ENCODE assay signal across 23 mouse cellular contexts in genomic region chr4:124872719-124873118, GRCm38 (mm10). TPM values are rescaled to one million over a fixed set of nuclear protein-coding genes. Genes with fewer than 3 reads are reported as not detected.
A peak's percentile ranks its signal among the peaks of the same experiment; 100 is the strongest.
DNase-seq lines count a peak whose midpoint lies in the region; ATAC-seq and TF ChIP-seq lines count a peak whose summit lies in the region.
"Had no signal": no experiment of that assay in that cellular context is flagged by ENCODE, and none has a peak within 500 bp of the region (broad histone marks: within the 10 kb centered on the region; RNA-seq: fewer than 3 reads in every experiment).

No protein-coding gene starts in this region.

- TF ChIP-seq CTCF in cerebellum, adult 2 months (IDR thresholded peaks at IDR 0.05; ENCODE audit: borderline replicate concordance, insufficient read depth, low read depth, low read length), result 0 out of 2 replicates have a peak, but pooled peaks have one; percentile 7
- TF ChIP-seq CTCF in layer of hippocampus, adult 2 months (conservative IDR thresholded peaks at IDR 0.05), result peak; percentile 67
- TF ChIP-seq CTCF in testis, adult 2 months (IDR thresholded peaks at IDR 0.05; ENCODE audit: control insufficient read depth, insufficient read depth, insufficient replicate concordance, low read depth, low read length), result peak; percentile 56; the same call in 1 of the 2 replicates

- WGBS in cerebellum, adult 2 months, result 100% methylated on average over 1 of the region's 1 CpGs

- TF ChIP-seq POLR2A in cerebellum, adult 2 months (IDR thresholded peaks at IDR 0.05; ENCODE audit: borderline replicate concordance, insufficient read depth, low read length), result no peak
- no peak for TF ChIP-seq POLR2A in testis, adult 2 months (IDR thresholded peaks at IDR 0.05; ENCODE audit: control insufficient read depth, low read depth, low read length)

- H3K36me3 ChIP-seq in testis, adult 2 months (ENCODE audit: control insufficient read depth, insufficient read depth, low read length), result no peaks in the 10 kb centered on the region
- H3K36me3 ChIP-seq: embryonic facial prominence, embryonic 12.5 days; limb, embryonic 15.5 days; midbrain, embryonic 13.5 days had no signal

- no peaks in the 10 kb centered on the region for H3K4me1 ChIP-seq in cerebellum, adult 2 months (ENCODE audit: control insufficient read depth, insufficient read depth, low read length)
- H3K4me1 ChIP-seq in testis, adult 2 months (ENCODE audit: control insufficient read depth, insufficient read depth, low read length), result no peaks in the 10 kb centered on the region
- H3K4me1 ChIP-seq: embryonic facial prominence, embryonic 12.5 days; limb, embryonic 15.5 days; midbrain, embryonic 13.5 days had no signal

- ATAC-seq in cerebellum, adult (ENCODE audit: insufficient number of reproducible peaks, low FRiP score, low TSS enrichment), result no peak
- ATAC-seq: forebrain, embryonic 14.5 days; intestine, embryonic 16.5 days; midbrain, embryonic 13.5 days; Patski had no signal

- H3K4me3 ChIP-seq in cerebellum, adult 2 months (replicated peaks; ENCODE audit: insufficient read depth, low read depth, low read length), result no peak overlapping the region
- no peak overlapping the region for H3K4me3 ChIP-seq in layer of hippocampus, adult 2 months
- H3K4me3 ChIP-seq in testis, adult 2 months (ENCODE audit: control insufficient read depth, low read depth, low read length), result no peak overlapping the region
- H3K4me3 ChIP-seq: embryonic facial prominence, embryonic 12.5 days; erythroblast, embryonic 14.5 days; limb, embryonic 15.5 days; midbrain, embryonic 13.5 days had no signal

- H3K27me3 ChIP-seq in cerebellum, adult 2 months (ENCODE audit: control insufficient read depth, insufficient read depth, low read length), result no peaks in the 10 kb centered on the region; the same call in 1 of the 2 replicates
- no peaks in the 10 kb centered on the region for H3K27me3 ChIP-seq in testis, adult 2 months (ENCODE audit: control insufficient read depth, insufficient read depth, low read length)
- H3K27me3 ChIP-seq: embryonic facial prominence, embryonic 12.5 days; limb, embryonic 15.5 days; midbrain, embryonic 13.5 days; Patski had no signal

- no peak overlapping the region for H3K27ac ChIP-seq in cerebellum, adult 2 months (ENCODE audit: insufficient read depth, low read length)
- no peak overlapping the region for H3K27ac ChIP-seq in layer of hippocampus, adult 2 months
- no peak overlapping the region for H3K27ac ChIP-seq in testis, adult 2 months (ENCODE audit: control insufficient read depth, insufficient read depth, low read depth, low read length)
- H3K27ac ChIP-seq: embryonic facial prominence, embryonic 12.5 days; hindbrain, embryonic 14.5 days; limb, embryonic 15.5 days; midbrain, embryonic 13.5 days had no signal

- DNase-seq in cerebellum, adult 2 months, result no peak
- DNase-seq in layer of hippocampus, adult 2 months (ENCODE audit: low spot score in 2 of 2), result no peak
- no peak for DNase-seq in layer of hippocampus, adult 9-11 months
- DNase-seq in testis, postnatal 10 days (ENCODE audit: low spot score), result no peak
- DNase-seq in testis, postnatal 14 days (ENCODE audit: low spot score), result peak; percentile 21
- no peak for DNase-seq in neural tube, embryonic 10.5 days (ENCODE audit: extremely low spot score, low spot score)
- DNase-seq: adrenal gland, postnatal 36 days; cerebellum, adult 8-10 months; heart, postnatal 14 days; layer of hippocampus, postnatal 36 days; lung, adult 2 months; thymus, adult 2 months had no signal

RNA-seq across cellular contexts. Expression of gene Epha10, which starts 8.0 kb away (rescaled TPM):
- 22.3 and 29.4 TPM in 2 replicates for polyA plus RNA-seq in cerebellum, adult 2 months (2012; rRNA removed)
- total RNA-seq in layer of hippocampus, adult 2 months (2021), result 10 to 100 TPM; 42.5 to 51.3 TPM
- 7.2 and 9.3 TPM in 2 replicates for polyA plus RNA-seq in testis, adult 2 months (2012; rRNA removed)
- total RNA-seq: heart, postnatal 14 days had no signal
- polyA plus RNA-seq: erythroblast, embryonic 14.5 days; heart, embryonic 11.5 days; lung, adult 2 months; Patski had no signal

RNA-seq across cellular contexts. Expression of gene Maneal, which starts 10.7 kb away (rescaled TPM):
- polyA plus RNA-seq in cerebellum, adult 2 months (2012; rRNA removed), result 71.9 and 72.6 TPM in 2 replicates
- total RNA-seq in layer of hippocampus, adult 2 months (2021), result 10 to 100 TPM; 52.3 to 54.4 TPM
- 0.23 and 0.32 TPM in 2 replicates for polyA plus RNA-seq in testis, adult 2 months (2012; rRNA removed)
- polyA plus RNA-seq: erythroblast, embryonic 14.5 days; Patski had no signal

RNA-seq across cellular contexts. Expression of gene 1110065P20Rik, which starts 21.7 kb away (rescaled TPM):
- polyA plus RNA-seq in cerebellum, adult 2 months (2012; rRNA removed), result 85.5 and 85.8 TPM in 2 replicates
- 10 to 100 TPM; 72.0 to 94.5 TPM for total RNA-seq in layer of hippocampus, adult 2 months (2021)
- 195 and 219 TPM in 2 replicates for polyA plus RNA-seq in testis, adult 2 months (2012; rRNA removed)

RNA-seq across cellular contexts. Expression of gene Yrdc, which starts 22.2 kb away (rescaled TPM):
- 42.1 and 52.5 TPM in 2 replicates for polyA plus RNA-seq in cerebellum, adult 2 months (2012; rRNA removed)
- 10 to 100 TPM; 30.3 to 38.0 TPM for total RNA-seq in layer of hippocampus, adult 2 months (2021)
- polyA plus RNA-seq in testis, adult 2 months (2012; rRNA removed), result 49.4 and 54.1 TPM in 2 replicates

Comparison
In these comparisons a context has a peak if more than half of its experiments do, and no peak if none do; other contexts are left out.
1. CTCF ChIP-seq: peak in every context shown above with its lines; median percentile 67 in layer of hippocampus, adult 2 months; 56 in testis, adult 2 months; 7 in cerebellum, adult 2 months.
2. RNA of gene Maneal, which starts 10.7 kb away (polyA plus RNA-seq): 71.9 to 72.6 TPM in cerebellum, adult 2 months; 0.23 to 0.32 TPM in testis, adult 2 months; every median in the first group is over 10 times any median in the second.